In genomic region chr7:111518581-111519242, GRCm38 (mm10) we compare ENCODE assay signal across 13 mouse cellular contexts.
DNase-seq lines count a peak whose midpoint lies in the region; ATAC-seq lines count a peak whose summit lies in the region.
"Had no signal": no experiment of that assay in that cellular context is flagged by ENCODE, and none has a peak within 500 bp of the region (broad histone marks: within the 10 kb centered on the region; RNA-seq: fewer than 3 reads in every experiment).

No protein-coding gene starts in this region.

- peak overlapping the region; percentile 57; the same call in 1 of the 2 replicates for H3K27ac ChIP-seq in intestine, embryonic 14.5 days (ENCODE audit: low read depth)
- H3K27ac ChIP-seq in intestine, embryonic 16.5 days (ENCODE audit: low read length) = no peak overlapping the region
- no peak overlapping the region for H3K27ac ChIP-seq in midbrain, embryonic 14.5 days (replicated peaks; ENCODE audit: low read depth, low read length)
- H3K27ac ChIP-seq in midbrain, embryonic 10.5 days (replicated peaks) = no peak overlapping the region
- no peak overlapping the region for H3K27ac ChIP-seq in limb, embryonic 10.5 days
- H3K27ac ChIP-seq: kidney, embryonic 15.5 days; limb, embryonic 13.5 days had no signal

- WGBS in intestine, embryonic 14.5 days = 48% methylated on average over 8 of the region's 8 CpGs
- 48% methylated on average over 8 of the region's 8 CpGs for WGBS in intestine, embryonic 16.5 days
- 88% methylated on average over 8 of the region's 8 CpGs for WGBS in midbrain, embryonic 14.5 days
- 89% methylated on average over 8 of the region's 8 CpGs for whole genome bisulfite sequencing in midbrain, embryonic 10.5 days
- WGBS in limb, embryonic 10.5 days = 88% methylated on average over 8 of the region's 8 CpGs

- ATAC-seq in frontal cortex, adult (ENCODE audit: low TSS enrichment) = peak; percentile 65; the same call in 1 of the 2 replicates
- 0 out of 2 replicates have a peak, but pooled peaks have one; percentile 50 for ATAC-seq in intestine, embryonic 14.5 days (replicated peaks; ENCODE audit: low FRiP score, low TSS enrichment, low read depth)
- ATAC-seq in intestine, embryonic 16.5 days = no peak
- no peak for ATAC-seq in midbrain, embryonic 14.5 days (ENCODE audit: low FRiP score, low TSS enrichment)
- ATAC-seq: Patski had no signal

- H3K27me3 ChIP-seq in intestine, embryonic 14.5 days (replicated peaks; ENCODE audit: control insufficient read depth, insufficient read depth, low read length) = no peaks in the 10 kb centered on the region
- H3K27me3 ChIP-seq in intestine, embryonic 16.5 days (replicated peaks; ENCODE audit: control insufficient read depth, insufficient read depth, low read length) = no peaks in the 10 kb centered on the region
- H3K27me3 ChIP-seq in midbrain, embryonic 14.5 days (ENCODE audit: control insufficient read depth, insufficient read depth, low read length) = no peaks in the 10 kb centered on the region
- H3K27me3 ChIP-seq in midbrain, embryonic 10.5 days (ENCODE audit: low read depth, poor library complexity, severe bottlenecking) = no peaks in the 10 kb centered on the region
- no peaks in the 10 kb centered on the region for H3K27me3 ChIP-seq in limb, embryonic 10.5 days (ENCODE audit: low read depth, poor library complexity, severe bottlenecking)
- H3K27me3 ChIP-seq: limb, embryonic 13.5 days; Patski had no signal

- no peak overlapping the region for H3K4me2 ChIP-seq in intestine, embryonic 14.5 days (ENCODE audit: low read length)
- H3K4me2 ChIP-seq in intestine, embryonic 16.5 days (ENCODE audit: low read depth, low read length) = no peak overlapping the region
- no peak overlapping the region for H3K4me2 ChIP-seq in midbrain, embryonic 14.5 days (ENCODE audit: low read length)
- H3K4me2 ChIP-seq: kidney, embryonic 15.5 days; limb, embryonic 13.5 days had no signal

- peaks cover 12% of the 10 kb centered on the region; the same call in 1 of the 2 replicates for H3K4me1 ChIP-seq in intestine, embryonic 14.5 days (replicated peaks; ENCODE audit: control insufficient read depth, insufficient read depth, low read length)
- no peaks in the 10 kb centered on the region for H3K4me1 ChIP-seq in intestine, embryonic 16.5 days (ENCODE audit: control insufficient read depth, insufficient read depth, low read length)
- no peaks in the 10 kb centered on the region for H3K4me1 ChIP-seq in midbrain, embryonic 14.5 days (ENCODE audit: control insufficient read depth, insufficient read depth, low read length)
- H3K4me1 ChIP-seq in midbrain, embryonic 10.5 days = no peaks in the 10 kb centered on the region
- H3K4me1 ChIP-seq in limb, embryonic 10.5 days = 0 out of 2 replicates have a peak, but pooled peaks cover 3% of the 10 kb centered on the region

- H3K9ac ChIP-seq in intestine, embryonic 14.5 days (ENCODE audit: low read length) = no peak overlapping the region
- no peak overlapping the region for H3K9ac ChIP-seq in intestine, embryonic 16.5 days (ENCODE audit: low read depth, low read length)
- no peak overlapping the region for H3K9ac ChIP-seq in midbrain, embryonic 14.5 days (replicated peaks; ENCODE audit: low read length)
- H3K9ac ChIP-seq: kidney, embryonic 15.5 days; limb, embryonic 13.5 days had no signal

- no peak overlapping the region for H3K4me3 ChIP-seq in intestine, embryonic 14.5 days (ENCODE audit: low read depth, low read length)
- H3K4me3 ChIP-seq in intestine, embryonic 16.5 days (ENCODE audit: low read length) = no peak overlapping the region
- no peak overlapping the region for H3K4me3 ChIP-seq in midbrain, embryonic 14.5 days (replicated peaks; ENCODE audit: low read depth, low read length)
- H3K4me3 ChIP-seq in midbrain, embryonic 10.5 days = no peak overlapping the region
- no peak overlapping the region for H3K4me3 ChIP-seq in limb, embryonic 10.5 days
- H3K4me3 ChIP-seq: kidney, embryonic 15.5 days; limb, embryonic 13.5 days had no signal

- no peaks in the 10 kb centered on the region for H3K36me3 ChIP-seq in intestine, embryonic 14.5 days (ENCODE audit: control insufficient read depth, insufficient read depth, low read length)
- no peaks in the 10 kb centered on the region for H3K36me3 ChIP-seq in intestine, embryonic 16.5 days (ENCODE audit: control insufficient read depth, insufficient read depth, low read length)
- H3K36me3 ChIP-seq in midbrain, embryonic 14.5 days (ENCODE audit: control insufficient read depth, insufficient read depth, low read length) = no peaks in the 10 kb centered on the region
- H3K36me3 ChIP-seq in midbrain, embryonic 10.5 days = no peaks in the 10 kb centered on the region
- H3K36me3 ChIP-seq in limb, embryonic 10.5 days = no peaks in the 10 kb centered on the region
- H3K36me3 ChIP-seq: kidney, embryonic 15.5 days; limb, embryonic 13.5 days had no signal

- DNase-seq in frontal cortex, postnatal 14 days (ENCODE audit: low spot score in 2 of 2) = no peak
- DNase-seq in intestine, embryonic 14.5 days (ENCODE audit: low spot score) = peak; percentile 62
- peak; percentile 30 for DNase-seq in midbrain, embryonic 14.5 days
- no peak for DNase-seq in midbrain, embryonic 10.5 days (ENCODE audit: low spot score)
- DNase-seq in lung, postnatal 10 days = peak; percentile 24
- no peak for DNase-seq in limb, embryonic 10.5 days (ENCODE audit: low spot score)
- DNase-seq: adrenal gland, adult 8-10 months; thymus, postnatal 4 days had no signal

- no peaks in the 10 kb centered on the region for H3K9me3 ChIP-seq in intestine, embryonic 14.5 days (ENCODE audit: control insufficient read depth, low read length)
- H3K9me3 ChIP-seq in intestine, embryonic 16.5 days (ENCODE audit: control insufficient read depth, low read length) = no peaks in the 10 kb centered on the region
- H3K9me3 ChIP-seq in midbrain, embryonic 14.5 days (ENCODE audit: control insufficient read depth, low read length) = no peaks in the 10 kb centered on the region
- H3K9me3 ChIP-seq in midbrain, embryonic 10.5 days (replicated peaks) = no peaks in the 10 kb centered on the region
- no peaks in the 10 kb centered on the region for H3K9me3 ChIP-seq in limb, embryonic 10.5 days (replicated peaks)
- H3K9me3 ChIP-seq: kidney, embryonic 15.5 days; limb, embryonic 13.5 days had no signal

Comparison
In these comparisons a context has a peak if more than half of its experiments do, and no peak if none do; other contexts are left out.
1. ATAC-seq: peak in frontal cortex, adult (single experiment) and intestine, embryonic 14.5 days (single experiment); none in intestine, embryonic 16.5 days (single experiment) and midbrain, embryonic 14.5 days (single experiment).
2. DNase-seq: peak in intestine, embryonic 14.5 days (single experiment), midbrain, embryonic 14.5 days (single experiment) and lung, postnatal 10 days (single experiment); none in frontal cortex, postnatal 14 days (0 of 2), midbrain, embryonic 10.5 days (single experiment) and limb, embryonic 10.5 days (single experiment).